Mouse (Mus musculus) limb, embryonic 15.5 days (tissue): ENCODE results near the gene Cdca4. TPM values are rescaled to one million over a fixed set of nuclear protein-coding genes. Genes with fewer than 3 reads are reported as not detected.
"Not testable (repeated sequence)": the region's sequence is repeated elsewhere in the genome, so short reads cannot be mapped to it uniquely, and the experiment has no call there.

Experiments
- ATAC-seq: fragments of 200-750 bp; cut with Nextera tagmentation; 2 replicates; pipeline ENCODE4 v1.8.0; 2017; ENCODE audit warnings: low read depth, moderate TSS enrichment; ENCODE audit not compliant: insufficient number of reproducible peaks, low FRiP score, low TSS enrichment
- H3K27ac ChIP-seq: fragments of 300-500 bp; sonication (generic); 2 replicates; pipeline ENCODE4 v1.5.1; 2015; ENCODE audit warnings: moderate library complexity, mild to moderate bottlenecking, inconsistent platforms
- H3K27me3 ChIP-seq: fragments of 300-500 bp; sonication (generic); 2 replicates; pipeline ENCODE4 v1.6.1; 2015; ENCODE audit warnings: inconsistent platforms
- H3K36me3 ChIP-seq: fragments of 300-500 bp; sonication (generic); 2 replicates; pipeline ENCODE4 v1.6.1; 2015; ENCODE audit warnings: inconsistent platforms
- H3K4me1 ChIP-seq: fragments of 300-500 bp; sonication (generic); 2 replicates; pipeline ENCODE4 v1.6.1; 2015; ENCODE audit warnings: inconsistent platforms
- H3K4me2 ChIP-seq: fragments of 300-500 bp; sonication (generic); 2 replicates; pipeline ENCODE4 v1.6.1; 2015; ENCODE audit warnings: mild to moderate bottlenecking, inconsistent platforms
- H3K4me3 ChIP-seq: fragments of 300-500 bp; sonication (generic); 2 replicates; pipeline ENCODE4 v1.5.1; 2015; ENCODE audit warnings: mild to moderate bottlenecking, inconsistent platforms
- H3K9ac ChIP-seq: fragments of 300-500 bp; sonication (generic); 2 replicates; pipeline ENCODE4 v1.6.1; 2015; ENCODE audit warnings: inconsistent platforms
- H3K9me3 ChIP-seq: fragments of 300-500 bp; sonication (generic); 2 replicates; pipeline ENCODE4 v1.6.1; 2016; ENCODE audit warnings: inconsistent platforms
- WGBS: fragments of 180-500 bp; shearing (Covaris S2); methylation state at CpG from one replicate; pipeline ENCODE4 v1.1.7; 2015; 5-methylcytosine and 5-hydroxymethylcytosine counted together
- polyA plus RNA-seq: library from polyadenylated mRNA; unstranded; fragments of >200 nt; fragmentation: Nextera tagmentation; extraction: Ambion mirVana; gene quantifications from 2 replicates; pipeline ENCODE4 v1.2.1, GENCODE M21; 2015

Gene Cdca4
- polyA plus RNA-seq, 1 experiment from 2014 or later, result 105 TPM

- Histone ChIP-seq H3K36me3 (no peaks in the 10 kb centered on the region), H3K4me1 (no peaks in the 10 kb centered on the region), H3K27ac (no peak overlapping the region), H3K4me3 (no peak overlapping the region), H3K4me2 (no peak overlapping the region), H3K27me3 (no peaks in the 10 kb centered on the region), H3K9me3 (no peaks in the 10 kb centered on the region), H3K9ac (no peak overlapping the region)
- WGBS, result 65% methylated on average over 7 of the region's 7 CpGs
- no peak for ATAC-seq
These were observed 25.5 kb upstream of the Cdca4 start for GRCm38 (mm10) chr12:112854610-112855333.

- H3K27me3 ChIP-seq, result no peaks in the 10 kb centered on the region
- no peaks in the 10 kb centered on the region for H3K36me3 ChIP-seq
- no peaks in the 10 kb centered on the region for H3K9me3 ChIP-seq
- 70% methylated on average over 11 of the region's 11 CpGs for WGBS
- no peaks in the 10 kb centered on the region for H3K4me1 ChIP-seq
- no peak overlapping the region for H3K4me3 ChIP-seq
- H3K27ac ChIP-seq, result no peak overlapping the region
- H3K9ac ChIP-seq, result no peak overlapping the region
- ATAC-seq, result no peak
- no peak overlapping the region for H3K4me2 ChIP-seq
These were observed 24.0 kb upstream of the Cdca4 start for GRCm38 (mm10) chr12:112853050-112853729.

- H3K4me1 ChIP-seq, result no peaks in the 10 kb centered on the region
- no peaks in the 10 kb centered on the region for H3K36me3 ChIP-seq
- H3K4me3 ChIP-seq, result no peak overlapping the region
- ATAC-seq, result no peak
- no peaks in the 10 kb centered on the region for H3K27me3 ChIP-seq
- no peak overlapping the region for H3K27ac ChIP-seq
- H3K4me2 ChIP-seq, result no peak overlapping the region
- no peaks in the 10 kb centered on the region for H3K9me3 ChIP-seq
- no peak overlapping the region for H3K9ac ChIP-seq
- WGBS, result 40% methylated on average over 8 of the region's 8 CpGs
These were observed 21.9 kb upstream of the Cdca4 start for GRCm38 (mm10) chr12:112851116-112851515.

GRCm38 (mm10) chr12:112850344-112850743, 21.1 kb upstream of the Cdca4 start:
- 91% methylated on average over 9 of the region's 9 CpGs for WGBS
- Histone ChIP-seq H3K4me2 (no peak overlapping the region), H3K27ac (no peak overlapping the region), H3K9me3 (no peaks in the 10 kb centered on the region), H3K9ac (no peak overlapping the region), H3K4me1 (no peaks in the 10 kb centered on the region), H3K27me3 (no peaks in the 10 kb centered on the region), H3K36me3 (no peaks in the 10 kb centered on the region), H3K4me3 (no peak overlapping the region)
- ATAC-seq, result no peak

GRCm38 (mm10) chr12:112849235-112850022, 20.2 kb upstream of the Cdca4 start:
- Histone ChIP-seq H3K4me3 (no peak overlapping the region), H3K27ac (no peak overlapping the region), H3K36me3 (no peaks in the 10 kb centered on the region), H3K27me3 (no peaks in the 10 kb centered on the region), H3K9me3 (no peaks in the 10 kb centered on the region), H3K4me1 (no peaks in the 10 kb centered on the region), H3K9ac (no peak overlapping the region), H3K4me2 (no peak overlapping the region)
- WGBS, result 73% methylated on average over 11 of the region's 11 CpGs
- no peak for ATAC-seq

GRCm38 (mm10) chr12:112847880-112848279, 18.7 kb upstream of the Cdca4 start:
- H3K4me2 ChIP-seq, result no peak overlapping the region
- no peak overlapping the region for H3K4me3 ChIP-seq
- ATAC-seq, result no peak
- no peaks in the 10 kb centered on the region for H3K9me3 ChIP-seq
- WGBS, result 97% methylated on average over 2 of the region's 2 CpGs
- no peak overlapping the region for H3K9ac ChIP-seq
- no peaks in the 10 kb centered on the region for H3K27me3 ChIP-seq
- no peaks in the 10 kb centered on the region for H3K4me1 ChIP-seq
- no peak overlapping the region for H3K27ac ChIP-seq
- no peaks in the 10 kb centered on the region for H3K36me3 ChIP-seq

- 24% methylated on average over 3 of the region's 3 CpGs for WGBS
- ATAC-seq, result no peak
- H3K4me1 ChIP-seq, result no peaks in the 10 kb centered on the region
- H3K36me3 ChIP-seq, result no peaks in the 10 kb centered on the region
- H3K4me2 ChIP-seq, result no peak overlapping the region
- no peaks in the 10 kb centered on the region for H3K27me3 ChIP-seq
- H3K27ac ChIP-seq, result no peak overlapping the region
- no peak overlapping the region for H3K9ac ChIP-seq
- no peaks in the 10 kb centered on the region for H3K9me3 ChIP-seq
- no peak overlapping the region for H3K4me3 ChIP-seq
These were observed 14.6 kb upstream of the Cdca4 start for GRCm38 (mm10) chr12:112843803-112844202.

- 78% methylated on average over 2 of the region's 2 CpGs for WGBS
- H3K36me3 ChIP-seq, H3K9ac ChIP-seq, H3K9me3 ChIP-seq, ATAC-seq, H3K4me1 ChIP-seq, H3K4me2 ChIP-seq, H3K27ac ChIP-seq, H3K4me3 ChIP-seq, H3K27me3 ChIP-seq: not testable (repeated sequence)
These were observed 12.9 kb upstream of the Cdca4 start for GRCm38 (mm10) chr12:112842128-112842527.

GRCm38 (mm10) chr12:112841338-112841892, 12.2 kb upstream of the Cdca4 start:
- H3K27me3 ChIP-seq, ATAC-seq, H3K36me3 ChIP-seq, H3K4me3 ChIP-seq, H3K4me1 ChIP-seq, H3K9ac ChIP-seq, H3K9me3 ChIP-seq, H3K27ac ChIP-seq, H3K4me2 ChIP-seq: not testable (repeated sequence)
- 64% methylated on average over 4 of the region's 4 CpGs for WGBS

GRCm38 (mm10) chr12:112840209-112841086, 11.2 kb upstream of the Cdca4 start:
- no peaks in the 10 kb centered on the region for H3K27me3 ChIP-seq
- H3K4me3 ChIP-seq, result no peak overlapping the region
- H3K9me3 ChIP-seq, result no peaks in the 10 kb centered on the region
- WGBS, result 74% methylated on average over 25 of the region's 25 CpGs
- no peak for ATAC-seq
- H3K27ac ChIP-seq, result no peak overlapping the region
- H3K4me1 ChIP-seq, result no peaks in the 10 kb centered on the region
- H3K4me2 ChIP-seq, result no peak overlapping the region
- no peak overlapping the region for H3K9ac ChIP-seq
- H3K36me3 ChIP-seq, result no peaks in the 10 kb centered on the region

GRCm38 (mm10) chr12:112835046-112835445, 5.8 kb upstream of the Cdca4 start:
- Histone ChIP-seq H3K27ac (no peak overlapping the region), H3K9ac (no peak overlapping the region), H3K9me3 (no peaks in the 10 kb centered on the region), H3K4me2 (no peak overlapping the region), H3K4me3 (no peak overlapping the region), H3K27me3 (no peaks in the 10 kb centered on the region), H3K36me3 (peaks cover 4% of the 10 kb centered on the region), H3K4me1 (peaks cover 12% of the 10 kb centered on the region)
- WGBS, result 48% methylated on average over 2 of the region's 2 CpGs
- no peak for ATAC-seq
